8 mouse cellular contexts compared by ENCODE assay signal in genomic region chr10:86302318-86302648, GRCm38 (mm10). TPM values are rescaled to one million over a fixed set of nuclear protein-coding genes. Genes with fewer than 3 reads are reported as not detected.
DNase-seq lines count a peak whose midpoint lies in the region; ATAC-seq lines count a peak whose summit lies in the region.

No protein-coding gene starts in this region.

- H3K27ac ChIP-seq in heart, embryonic 14.5 days (replicated peaks in 1 of 2; ENCODE audit: control insufficient read depth in 1 of 2, insufficient read depth in 1 of 2, low read depth in 2 of 2, low read length in 2 of 2) = peak overlapping the region; percentile 88
- H3K27ac ChIP-seq in embryonic facial prominence, embryonic 10.5 days (replicated peaks) = peak overlapping the region; percentile 80; the same call in 1 of the 2 replicates
- peak overlapping the region; percentile 55; the same call in 1 of the 2 replicates for H3K27ac ChIP-seq in hindbrain, embryonic 13.5 days
- H3K27ac ChIP-seq in midbrain, embryonic 12.5 days (replicated peaks) = no peak overlapping the region

- H3K4me2 ChIP-seq in heart, embryonic 14.5 days (ENCODE audit: low read length) = peak overlapping the region; percentile 92
- peak overlapping the region; percentile 94 for H3K4me2 ChIP-seq in hindbrain, embryonic 13.5 days
- H3K4me2 ChIP-seq in midbrain, embryonic 12.5 days (replicated peaks) = peak overlapping the region; percentile 92; the same call in 1 of the 2 replicates

- peak overlapping the region; percentile 77 to 79 for H3K4me3 ChIP-seq in heart, embryonic 14.5 days (ENCODE audit: control insufficient read depth in 1 of 2, insufficient read depth in 1 of 2, low read depth in 1 of 2, low read length in 2 of 2)
- peak overlapping the region; percentile 64 for H3K4me3 ChIP-seq in embryonic facial prominence, embryonic 10.5 days
- H3K4me3 ChIP-seq in hindbrain, embryonic 13.5 days = peak overlapping the region; percentile 57
- peak overlapping the region; percentile 49; the same call in 1 of the 2 replicates for H3K4me3 ChIP-seq in midbrain, embryonic 12.5 days

- DNase-seq in heart, postnatal 14 days = no peak
- DNase-seq in embryonic facial prominence, embryonic 10.5 days (ENCODE audit: low spot score) = no peak
- no peak for DNase-seq in yolk sac, embryonic 10.5 days (ENCODE audit: low spot score)
- no peak for DNase-seq in gastrocnemius, postnatal 4 days (ENCODE audit: low spot score in 2 of 2)

- no peaks in the 10 kb centered on the region for H3K9me3 ChIP-seq in heart, embryonic 14.5 days (ENCODE audit: control insufficient read depth, low read length)
- H3K9me3 ChIP-seq in embryonic facial prominence, embryonic 10.5 days = no peaks in the 10 kb centered on the region
- no peaks in the 10 kb centered on the region for H3K9me3 ChIP-seq in hindbrain, embryonic 13.5 days
- no peaks in the 10 kb centered on the region for H3K9me3 ChIP-seq in midbrain, embryonic 12.5 days

- WGBS in heart, embryonic 14.5 days = 42% methylated on average over 4 of the region's 4 CpGs
- WGBS in embryonic facial prominence, embryonic 10.5 days = 73% methylated on average over 4 of the region's 4 CpGs
- 64% methylated on average over 4 of the region's 4 CpGs for WGBS in hindbrain, embryonic 13.5 days
- 67% methylated on average over 4 of the region's 4 CpGs for WGBS in midbrain, embryonic 12.5 days

- intact Hi-C loops in heart, postnatal 14 days (cut with DNase I) = loop anchor here (1.0 to 10.0 kb wide), 2 partner anchors 150 to 403 kb away; partner anchors contain the start of genes Hsp90b1 and Ttc41

- H3K27me3 ChIP-seq in heart, embryonic 14.5 days (ENCODE audit: control insufficient read depth, insufficient read depth, low read length) = no peaks in the 10 kb centered on the region; the same call in 1 of the 2 replicates
- peaks cover 45% of the 10 kb centered on the region for H3K27me3 ChIP-seq in embryonic facial prominence, embryonic 10.5 days (replicated peaks; ENCODE audit: low read depth, poor library complexity, severe bottlenecking)
- H3K27me3 ChIP-seq in hindbrain, embryonic 13.5 days = peaks cover 43% of the 10 kb centered on the region
- H3K27me3 ChIP-seq in midbrain, embryonic 12.5 days = peaks cover 48% of the 10 kb centered on the region

- peaks cover 28% of the 10 kb centered on the region for H3K36me3 ChIP-seq in heart, embryonic 14.5 days (ENCODE audit: control insufficient read depth, insufficient read depth, low read length)
- H3K36me3 ChIP-seq in embryonic facial prominence, embryonic 10.5 days (replicated peaks) = peaks cover 10% of the 10 kb centered on the region; the same call in 1 of the 2 replicates
- no peaks in the 10 kb centered on the region for H3K36me3 ChIP-seq in hindbrain, embryonic 13.5 days
- no peaks in the 10 kb centered on the region for H3K36me3 ChIP-seq in midbrain, embryonic 12.5 days

- no peak for ATAC-seq in heart, embryonic 14.5 days (ENCODE audit: insufficient number of reproducible peaks, insufficient read depth, low FRiP score, low read depth)
- ATAC-seq in hindbrain, embryonic 13.5 days (ENCODE audit: low FRiP score) = no peak
- no peak for ATAC-seq in midbrain, embryonic 12.5 days (ENCODE audit: low FRiP score, low read depth)
- ATAC-seq in inflammation-experienced regulatory T-cells, adult 6 months = no peak

- H3K9ac ChIP-seq in heart, embryonic 14.5 days (ENCODE audit: low read length) = peak overlapping the region; percentile 94
- peak overlapping the region; percentile 82 for H3K9ac ChIP-seq in hindbrain, embryonic 13.5 days
- H3K9ac ChIP-seq in midbrain, embryonic 12.5 days (replicated peaks) = no peak overlapping the region

- H3K4me1 ChIP-seq in heart, embryonic 14.5 days (ENCODE audit: control insufficient read depth in 2 of 2, insufficient read depth in 2 of 2, low read length in 2 of 2) = peaks cover 16 to 27% of the 10 kb centered on the region in 2 experiments
- peaks cover 50% of the 10 kb centered on the region for H3K4me1 ChIP-seq in embryonic facial prominence, embryonic 10.5 days
- H3K4me1 ChIP-seq in hindbrain, embryonic 13.5 days (replicated peaks) = peaks cover 47% of the 10 kb centered on the region
- peaks cover 29% of the 10 kb centered on the region for H3K4me1 ChIP-seq in midbrain, embryonic 12.5 days

RNA-seq across cellular contexts. Expression of gene Timp3, which starts 2.1 kb away (rescaled TPM):
- 91.0 and 92.7 TPM in 2 replicates for polyA plus RNA-seq in heart, embryonic 14.5 days (2014; fragmentation: Nextera tagmentation; extraction: Ambion mirVana)
- 100 to 1,000 TPM; 163 to 172 TPM for total RNA-seq in heart, postnatal 14 days (2021)
- 29.4 and 36.3 TPM in 2 replicates for polyA plus RNA-seq in embryonic facial prominence, embryonic 10.5 days (2016; fragmentation: Nextera tagmentation; extraction: Ambion mirVana)
- 32.3 and 37.1 TPM in 2 replicates for polyA plus RNA-seq in hindbrain, embryonic 13.5 days (2015; fragmentation: Nextera tagmentation; extraction: Ambion mirVana)
- 23.1 and 24.5 TPM in 2 replicates for polyA plus RNA-seq in midbrain, embryonic 12.5 days (2016; fragmentation: Nextera tagmentation; extraction: Ambion mirVana)
- total RNA-seq in gastrocnemius, postnatal 4 days (2021) = 10 to 100 TPM; 90.4 to 99.7 TPM
- not detected for polyA plus RNA-seq in inflammation-experienced regulatory T-cells, adult 6 months (2017; shearing (Covaris generic))

Comparison
In these comparisons a context has a peak if more than half of its experiments do, and no peak if none do; other contexts are left out.
1. RNA of gene Timp3, which starts 2.1 kb away (polyA plus RNA-seq): 91.0 to 92.7 TPM in heart, embryonic 14.5 days, 29.4 to 36.3 TPM in embryonic facial prominence, embryonic 10.5 days, 32.3 to 37.1 TPM in hindbrain, embryonic 13.5 days and 23.1 to 24.5 TPM in midbrain, embryonic 12.5 days; not detected in inflammation-experienced regulatory T-cells, adult 6 months; every median in the first group is over 10 times any median in the second.
2. Peak in every context shown above with its lines, with median percentiles within 50 percentile points of each other: H3K4me2 ChIP-seq and H3K4me3 ChIP-seq.